Mouse (Mus musculus): ENCODE results near the gene Tap2. TPM values are rescaled to one million over a fixed set of nuclear protein-coding genes. Genes with fewer than 3 reads are reported as not detected.
A peak's percentile ranks its signal among the peaks of the same experiment; 100 is the strongest.

Tap2 gene
- total RNA-seq (2021): 1 to 10 TPM; 3.1 to 5.0 TPM
- long read RNA-seq, experiment 1, partial matches to known transcripts: 1 of 6 reads
- long read RNA-seq, experiment 1, other reads (novel, unspliced or antisense): 1 of 6 reads
- long read RNA-seq, experiment 2, transcript Tap2-201 (12 exons, 3,442 nt): major isoform, 6 of 7 reads
- long read RNA-seq, experiment 2, partial matches to known transcripts: 0 of 7 reads
- long read RNA-seq, experiment 2, other reads (novel, unspliced or antisense): 0 of 7 reads

DNA sequence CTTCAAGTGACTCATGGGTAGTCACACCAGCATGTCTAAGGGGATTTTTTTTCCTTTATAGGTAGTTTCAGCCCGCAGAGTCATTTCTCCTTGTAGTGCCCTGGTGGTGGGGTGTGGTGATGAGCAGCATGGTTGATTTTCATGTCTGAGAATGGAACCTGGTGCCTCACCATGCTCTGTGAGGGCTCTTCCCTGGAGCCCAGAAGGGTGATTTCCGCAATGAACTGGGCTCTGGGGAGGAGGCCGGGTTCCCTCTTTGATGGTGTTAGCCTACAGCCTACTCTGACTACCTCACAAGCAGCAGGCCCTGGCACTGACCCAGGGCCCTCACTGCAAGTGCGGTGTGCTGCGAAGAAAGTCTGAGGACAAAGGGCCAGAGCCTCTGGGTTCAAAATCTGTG, at the start of gene Tap2:
TSS of gene Tap2 (plus strand) at position 84 of the 400 bp plus-strand sequence.
- no peak for DNase-seq (ENCODE audit: low spot score in 2 of 2)
- intact Hi-C loops (cut with DNase I): no loop called here

DNA sequence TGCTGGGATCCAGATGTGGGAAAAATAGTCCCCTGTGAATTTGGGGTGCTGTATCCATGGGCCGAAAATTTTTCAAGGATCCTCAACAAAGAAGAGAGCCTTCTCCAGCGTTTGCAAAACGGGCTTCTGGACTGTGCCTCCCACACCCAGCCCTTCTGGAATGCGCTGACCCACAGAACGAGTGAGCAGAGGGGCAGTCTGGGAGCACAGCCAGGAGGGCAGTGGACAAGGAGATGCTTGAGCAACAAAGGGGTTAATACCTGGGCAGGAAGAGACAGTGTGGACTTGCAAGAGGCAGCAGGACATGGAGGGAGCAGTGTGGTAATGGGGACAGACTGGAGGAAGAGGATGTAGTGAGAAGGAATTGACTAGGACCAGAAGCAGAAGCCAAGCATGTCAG, 47.8 kb upstream of the Tap2 start:
- intact Hi-C loops (cut with DNase I): no loop called here

DNA sequence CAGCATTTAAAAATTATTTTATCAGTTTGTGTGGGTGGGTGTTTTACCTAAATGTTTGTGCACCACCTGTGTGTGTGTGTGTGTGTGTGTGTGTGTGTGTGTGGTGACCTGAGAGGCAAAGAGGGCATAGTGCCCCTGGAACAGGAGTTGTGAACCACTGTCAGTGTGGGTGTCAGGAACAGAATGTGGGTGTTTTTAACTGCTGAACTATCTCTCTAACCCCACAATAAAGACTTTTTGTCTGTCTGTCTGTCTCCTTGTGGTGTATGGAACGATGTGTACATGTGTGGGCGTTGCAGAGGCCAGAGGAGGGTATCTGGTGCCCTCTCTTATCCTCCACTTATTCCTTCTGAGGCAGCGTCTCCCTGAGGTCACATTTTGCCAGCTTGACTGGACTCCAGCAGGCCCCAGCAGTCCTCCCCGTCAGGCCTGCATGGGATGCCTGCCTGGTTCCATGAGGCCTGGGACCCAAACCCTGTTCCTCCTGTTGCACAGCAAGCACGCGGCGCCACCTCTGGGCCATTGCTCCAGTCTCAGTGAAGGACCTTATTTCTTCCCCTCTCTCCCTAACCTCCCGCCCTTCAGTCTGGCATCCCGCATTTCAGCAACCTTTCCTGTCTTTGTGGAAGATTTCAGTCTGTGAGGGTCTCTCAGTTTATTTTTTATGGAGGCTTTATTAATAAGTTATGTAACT, 39.0 kb upstream of the Tap2 start:
- peak in 1 of 2 experiments; percentile 21 for DNase-seq (ENCODE audit: low spot score in 2 of 2)
- intact Hi-C loops (cut with DNase I): no loop called here

More for the DNA sequence above, 47.8 kb upstream of the Tap2 start:
- DNase-seq (ENCODE audit: low spot score in 2 of 2): no peak

DNA sequence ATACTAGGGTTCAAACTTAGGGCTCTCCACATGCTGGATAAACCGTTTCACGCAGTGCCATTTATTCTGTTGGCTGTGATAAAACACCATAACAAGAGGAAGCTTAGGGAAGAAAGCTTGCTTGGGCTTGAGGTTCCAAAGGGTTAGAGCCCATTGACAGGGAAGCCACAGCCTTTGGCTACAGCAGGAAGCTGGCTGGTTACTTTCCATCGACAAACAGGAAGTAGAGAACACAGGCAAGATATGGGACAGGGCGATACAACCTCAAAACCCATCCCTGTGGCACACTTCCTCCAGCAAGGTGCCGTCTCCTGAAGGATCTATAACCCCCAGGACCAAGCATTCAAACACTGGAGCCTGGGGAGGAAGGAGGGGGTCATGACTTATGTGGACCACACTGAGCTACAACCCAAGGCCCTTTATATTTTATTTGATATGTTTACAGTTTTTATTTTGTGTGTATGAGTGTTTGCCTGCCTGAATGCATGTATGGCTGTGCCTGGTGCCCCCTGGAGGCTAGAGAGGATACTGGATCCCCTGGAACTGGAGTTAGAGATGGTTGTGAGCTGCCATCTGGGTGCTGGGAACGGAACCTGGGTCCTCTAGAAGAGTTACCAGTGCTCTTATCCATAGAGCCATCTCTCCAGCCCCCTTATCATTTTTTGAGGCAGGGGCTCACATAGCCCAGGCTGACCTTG, 38.1 kb upstream of the Tap2 start:
- intact Hi-C loops (cut with DNase I): no loop called here
- no peak for DNase-seq (ENCODE audit: low spot score in 2 of 2)

DNA sequence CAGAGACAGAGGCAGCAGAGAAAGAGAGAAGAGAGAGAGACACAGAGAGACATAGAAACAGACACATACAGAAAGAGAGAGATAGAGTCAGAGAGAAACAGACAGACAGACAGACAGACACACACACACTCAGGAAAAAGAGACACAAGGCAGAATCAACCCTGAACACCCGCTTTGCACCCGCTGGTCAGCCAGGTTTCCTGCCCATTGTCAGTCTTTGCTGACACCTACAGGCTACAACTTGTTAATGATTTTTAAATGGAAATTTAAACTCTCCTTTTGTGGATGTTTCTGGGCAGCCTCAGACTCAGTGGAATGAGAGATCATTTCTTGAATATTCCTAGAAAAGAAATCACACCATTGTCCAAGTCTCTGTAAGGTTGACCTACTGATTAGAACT, 34.0 kb upstream of the Tap2 start:
- DNase-seq (ENCODE audit: low spot score in 2 of 2): peak; percentile 38 to 48
- intact Hi-C loops (cut with DNase I): loop anchor here (1.0 to 2.0 kb wide), 2 partner anchors 68 to 91 kb away; no protein-coding TSS in a partner anchor

DNA sequence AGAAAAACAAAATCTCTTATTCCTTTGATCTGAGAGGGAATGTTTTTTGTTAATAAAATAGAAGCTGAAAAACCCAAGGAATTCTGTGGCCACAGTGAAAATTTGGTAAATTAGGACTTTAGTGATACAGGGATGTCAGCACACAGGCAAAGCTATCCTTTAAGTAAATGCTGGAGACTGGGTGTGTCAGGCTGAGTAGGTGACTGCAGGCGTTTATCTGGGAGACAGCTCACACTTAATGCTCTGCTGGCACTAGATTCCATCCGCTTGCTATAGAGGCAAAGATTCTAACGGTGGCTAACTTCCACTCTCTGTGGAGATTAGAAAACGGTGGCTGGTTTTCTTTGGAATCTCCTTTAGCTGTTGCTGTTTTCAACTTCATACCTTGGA, 32.8 kb upstream of the Tap2 start:
- no peak for DNase-seq (ENCODE audit: low spot score in 2 of 2)
- intact Hi-C loops (cut with DNase I): loop anchor here (2.0 to 10.0 kb wide), 4 partner anchors 34 to 242 kb away; no protein-coding TSS in a partner anchor

DNA sequence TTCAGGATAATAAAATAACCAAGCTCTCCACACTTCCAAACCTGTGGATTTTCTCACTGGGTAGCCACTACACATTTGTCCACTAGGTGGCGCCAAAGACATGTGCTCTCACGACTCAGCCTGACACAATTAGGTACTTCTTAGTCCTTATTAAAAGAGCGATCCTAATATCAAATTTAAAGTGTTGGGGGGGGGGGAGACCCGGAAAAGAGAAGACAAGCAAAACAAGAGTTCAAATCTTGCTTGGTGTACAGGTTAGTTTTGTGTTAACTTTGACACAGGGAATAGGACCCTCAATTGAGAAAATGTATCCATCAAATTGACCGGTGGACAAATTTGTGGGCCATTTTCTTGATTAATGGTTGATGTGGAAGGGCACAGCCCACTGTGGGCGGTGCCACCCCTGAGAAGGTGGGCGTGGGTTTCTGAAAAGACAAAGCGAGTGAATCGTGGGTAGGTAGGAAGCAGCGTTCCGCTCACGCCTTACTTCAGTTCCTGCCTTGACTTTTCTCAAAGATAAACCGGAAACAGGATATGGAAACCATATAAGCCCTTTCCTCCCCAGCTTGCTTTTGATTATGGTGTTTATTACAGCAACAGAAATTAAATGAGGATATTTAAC, 32.3 kb upstream of the Tap2 start:
- intact Hi-C loops (cut with DNase I): loop anchor here (2.0 to 10.0 kb wide), 4 partner anchors 34 to 241 kb away; no protein-coding TSS in a partner anchor
- peak; percentile 82 to 90 for DNase-seq (ENCODE audit: low spot score in 2 of 2)

DNA sequence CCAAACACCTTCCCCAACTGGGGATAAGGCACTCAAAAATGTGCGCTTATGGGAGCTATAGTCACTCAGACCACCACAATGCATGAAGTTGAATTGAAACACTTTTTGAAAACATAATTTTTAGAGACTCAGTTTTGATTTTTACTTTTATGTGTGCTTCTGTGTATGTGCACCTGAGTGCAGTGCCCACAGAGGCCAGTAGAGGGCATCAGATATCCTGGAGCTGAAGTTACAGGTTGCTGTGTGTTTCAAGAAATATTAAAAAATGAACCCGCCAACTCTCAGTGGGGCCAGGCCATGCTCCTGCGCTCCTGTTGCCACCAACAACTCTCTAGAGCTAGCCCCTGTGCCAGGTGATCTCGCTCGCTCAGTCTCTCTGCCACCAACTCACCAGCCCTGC, 30.8 kb upstream of the Tap2 start:
- intact Hi-C loops (cut with DNase I): loop anchor here (5.0 to 10.0 kb wide), 2 partner anchors 172 to 240 kb away; no protein-coding TSS in a partner anchor
- no peak for DNase-seq (ENCODE audit: low spot score in 2 of 2)

DNA sequence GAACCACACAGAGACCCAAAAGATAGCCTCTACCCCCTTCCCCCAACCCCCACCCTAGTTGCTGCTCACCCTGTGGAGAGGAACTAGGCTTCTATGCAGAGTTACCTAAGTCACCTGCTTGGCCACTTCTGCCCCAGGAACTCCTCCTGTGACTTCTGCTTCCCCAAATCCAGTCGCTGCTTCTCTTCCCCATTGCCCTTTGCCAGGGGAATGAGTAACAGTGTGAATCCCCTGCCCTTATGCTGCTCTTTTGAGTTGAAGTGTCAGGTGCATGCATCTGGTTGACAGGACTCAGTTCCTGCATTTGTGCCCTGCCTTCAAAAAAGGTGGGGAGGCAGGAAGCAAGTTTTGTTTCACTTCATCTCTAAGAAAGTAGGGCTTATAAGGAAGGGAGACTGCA, 29.3 kb upstream of the Tap2 start:
- intact Hi-C loops (cut with DNase I): loop anchor here (5.0 to 10.0 kb wide), 2 partner anchors 171 to 238 kb away; no protein-coding TSS in a partner anchor
- no peak for DNase-seq (ENCODE audit: low spot score in 2 of 2)

DNA sequence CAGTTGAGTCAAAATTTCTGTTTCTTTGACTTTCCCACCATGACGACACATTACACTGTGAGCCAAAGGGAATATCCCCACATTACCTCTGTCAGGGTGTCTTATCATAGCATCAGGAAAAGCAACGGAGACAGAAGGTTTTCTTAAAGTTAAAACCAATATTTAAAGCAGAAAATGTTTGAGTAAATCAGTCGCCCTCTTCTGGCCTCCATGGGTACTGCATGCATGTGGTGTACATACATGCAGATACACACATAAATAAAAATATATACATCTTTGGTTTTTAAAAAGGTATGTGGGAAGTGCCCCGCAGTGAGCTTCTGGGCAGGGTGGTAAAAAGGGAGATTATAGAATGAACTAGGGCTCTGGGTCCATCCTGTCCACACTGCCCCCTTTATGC, 26.1 kb upstream of the Tap2 start:
- no peak for DNase-seq (ENCODE audit: low spot score in 2 of 2)
- intact Hi-C loops (cut with DNase I): loop anchor here (10.0 kb wide), 1 partner anchor 168 kb away; no protein-coding TSS in a partner anchor

DNA sequence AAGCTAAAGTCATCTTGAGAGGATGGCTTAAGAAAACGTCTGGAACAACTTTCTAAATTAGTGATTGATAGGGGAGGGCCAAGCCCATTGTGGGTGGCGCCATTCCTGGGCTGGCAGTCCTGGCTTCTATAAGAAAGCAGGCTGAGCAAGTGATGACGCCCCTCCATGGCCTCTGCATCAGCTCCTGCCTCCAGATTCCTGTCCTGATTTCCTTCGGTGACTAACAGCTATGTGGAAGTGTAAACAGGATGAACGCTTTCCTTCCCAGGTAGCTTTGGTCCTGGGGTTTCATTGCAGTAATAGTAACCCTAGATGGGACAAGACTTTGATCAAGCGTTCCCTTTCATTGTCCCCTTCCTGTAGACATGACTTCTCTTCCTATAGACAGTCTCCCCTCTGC, 24.3 kb upstream of the Tap2 start:
- intact Hi-C loops (cut with DNase I): loop anchor here (10.0 kb wide), 1 partner anchor 166 kb away; no protein-coding TSS in a partner anchor
- no peak for DNase-seq (ENCODE audit: low spot score in 2 of 2)

DNA sequence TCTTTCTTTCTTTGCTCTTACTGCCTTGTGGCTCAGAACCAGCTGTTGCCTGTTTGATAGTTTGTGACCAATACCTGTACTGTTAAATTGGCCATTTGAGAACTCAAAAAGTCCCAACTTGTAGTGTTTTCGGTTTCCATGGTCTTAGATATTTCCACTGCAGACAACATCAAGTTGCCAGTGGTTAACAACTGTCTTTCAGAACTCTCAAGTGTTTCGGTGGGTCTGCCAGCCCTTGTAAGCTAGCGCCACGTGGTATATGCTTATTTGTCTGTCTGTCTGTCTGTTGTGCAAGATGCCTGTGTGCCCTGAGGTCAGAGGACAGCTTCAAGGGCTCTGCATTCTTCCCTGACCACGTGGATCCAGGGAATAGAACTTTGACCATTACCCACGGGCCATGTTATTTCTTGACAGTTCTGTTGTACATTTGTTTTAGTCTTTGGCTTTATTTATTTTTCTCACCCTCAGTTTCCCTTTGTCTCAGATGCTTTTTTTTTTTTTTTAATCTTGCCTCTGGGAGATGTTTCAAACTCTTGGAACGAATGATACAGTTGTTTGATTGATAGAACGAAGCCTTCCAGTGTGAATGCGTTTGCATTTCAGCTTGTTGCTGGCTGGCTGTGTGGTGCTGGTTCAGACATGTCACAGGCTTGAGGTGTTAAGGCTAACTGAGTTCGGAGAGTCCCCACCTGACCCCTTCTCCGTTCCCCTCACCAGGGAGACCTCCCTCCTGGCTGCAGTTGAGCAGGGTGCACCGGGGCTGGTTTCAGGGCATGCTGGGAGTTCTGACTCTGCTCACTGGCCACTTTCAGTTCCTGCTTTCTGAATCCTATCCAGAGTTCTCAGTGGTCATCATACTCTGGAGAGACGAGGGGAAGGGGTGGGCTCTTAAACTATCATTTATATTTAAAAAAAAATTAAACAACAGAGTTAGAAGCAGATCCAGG, 23.1 kb upstream of the Tap2 start:
- DNase-seq (ENCODE audit: low spot score in 2 of 2): no peak
- intact Hi-C loops (cut with DNase I): loop anchor here (10.0 kb wide), 1 partner anchor 165 kb away; no protein-coding TSS in a partner anchor

DNA sequence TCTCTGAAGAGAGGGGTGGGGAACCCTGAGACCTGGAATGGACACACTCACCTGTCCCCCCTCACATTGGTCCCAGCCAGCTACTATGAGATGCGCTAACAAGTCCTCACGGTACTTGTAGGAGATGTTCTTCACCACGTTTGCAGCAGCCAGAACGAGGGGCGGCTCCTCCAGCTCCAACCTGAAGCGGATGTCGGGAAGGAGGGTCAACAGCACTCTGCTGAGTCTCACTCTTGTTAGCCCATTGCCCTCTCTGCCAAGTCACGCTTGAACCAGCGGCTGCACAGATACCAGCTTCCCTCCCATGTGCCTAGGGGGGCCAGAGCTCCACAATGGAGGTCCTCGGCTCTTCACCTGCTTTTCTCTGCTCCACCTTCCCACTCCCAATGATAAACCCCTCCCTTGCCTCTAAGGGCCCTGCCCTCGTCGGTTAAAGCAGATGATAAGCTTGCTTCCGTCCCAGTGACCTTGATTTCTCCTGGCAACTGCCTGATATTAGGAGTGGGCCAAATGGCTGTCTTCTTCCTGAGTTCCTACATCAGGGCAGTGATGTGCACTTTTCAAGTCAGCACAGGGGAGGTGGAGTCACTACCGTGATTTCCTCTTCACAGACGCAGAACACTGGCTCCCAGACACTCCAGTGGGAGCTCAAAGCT, 19.6 kb upstream of the Tap2 start:
- no peak for DNase-seq (ENCODE audit: low spot score in 2 of 2)
- intact Hi-C loops (cut with DNase I): no loop called here

DNA sequence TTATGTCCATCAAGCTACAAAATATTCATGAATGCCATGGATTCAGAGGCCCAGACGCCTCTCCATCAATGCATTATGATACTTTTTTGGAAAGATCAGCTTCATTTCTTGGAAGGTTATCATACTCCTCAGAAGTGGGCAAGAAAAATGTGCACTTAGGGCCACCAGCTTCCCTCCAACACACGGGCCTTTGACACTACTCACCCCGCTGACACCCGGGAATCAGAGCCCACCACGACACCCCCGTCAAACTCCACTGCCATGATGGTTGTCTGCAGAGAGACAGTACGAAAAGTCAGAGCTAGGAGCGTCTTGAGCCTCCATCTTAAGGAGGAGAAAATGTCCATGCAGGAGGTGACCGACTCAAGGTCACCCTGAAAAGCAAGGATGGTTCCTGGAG, 17.8 kb upstream of the Tap2 start:
- intact Hi-C loops (cut with DNase I): no loop called here
- DNase-seq (ENCODE audit: low spot score in 2 of 2): no peak

DNA sequence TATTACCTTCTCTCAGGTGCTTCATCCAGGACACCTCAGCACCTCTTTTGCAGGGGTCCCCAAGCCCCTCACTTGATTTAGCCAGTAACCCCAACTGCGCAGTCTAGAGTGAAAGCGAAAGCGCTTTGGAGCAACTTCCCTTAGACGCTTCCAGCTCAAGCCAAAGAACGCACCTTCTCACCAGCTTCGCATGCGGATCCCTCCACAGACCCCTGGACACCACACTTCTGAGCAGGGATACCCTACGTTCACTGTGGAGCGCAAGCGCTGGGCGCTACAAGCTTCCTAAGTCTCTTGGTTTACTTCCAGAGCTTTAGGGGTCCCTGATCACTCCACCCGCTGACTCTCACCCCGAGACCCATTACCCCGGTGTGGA, 16.5 kb upstream of the Tap2 start:
- intact Hi-C loops (cut with DNase I): no loop called here
- no peak for DNase-seq (ENCODE audit: low spot score in 2 of 2)

DNA sequence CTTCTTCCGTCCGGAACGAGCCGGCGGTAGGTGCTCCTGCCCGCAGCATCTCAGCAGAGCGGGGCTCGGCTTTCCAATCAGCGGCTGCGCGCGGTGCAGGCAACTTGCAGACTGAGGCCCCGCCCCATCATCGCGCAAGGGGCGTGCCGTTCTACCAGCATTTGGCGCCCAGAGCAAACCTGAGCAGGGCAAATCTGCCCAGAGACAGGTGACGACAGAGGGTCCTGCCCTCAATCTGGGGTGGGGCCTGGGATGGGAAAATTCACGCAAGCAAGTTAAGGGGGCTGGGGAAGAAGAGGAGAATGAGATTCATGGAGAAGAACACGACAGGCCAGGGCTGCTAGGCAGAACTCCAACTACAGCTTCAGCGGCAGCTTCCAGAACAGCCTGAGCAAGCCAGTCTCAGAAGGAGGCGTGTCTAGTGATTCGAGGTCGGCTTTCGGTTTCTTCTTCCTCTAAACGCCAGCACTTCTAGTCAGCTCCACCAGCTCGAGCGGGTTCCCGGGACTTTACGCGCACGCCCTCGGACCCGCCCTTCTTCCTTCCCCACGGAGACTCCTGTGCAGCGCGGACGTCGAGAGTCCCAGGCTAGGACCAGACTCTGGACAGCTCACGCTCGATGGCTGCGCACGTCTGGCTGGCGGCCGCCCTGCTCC, 15.9 kb upstream of the Tap2 start, which contains the start of the genes Tap1 and Psmb9:
TSS of gene Tap1 (plus strand) at position 293 of the 656 bp plus-strand sequence.
TSS of gene Psmb9 (minus strand) at position 504 of the 656 bp plus-strand sequence.
- intact Hi-C loops (cut with DNase I): no loop called here
- peak; percentile 96 to 97 for DNase-seq (ENCODE audit: low spot score in 2 of 2)

DNA sequence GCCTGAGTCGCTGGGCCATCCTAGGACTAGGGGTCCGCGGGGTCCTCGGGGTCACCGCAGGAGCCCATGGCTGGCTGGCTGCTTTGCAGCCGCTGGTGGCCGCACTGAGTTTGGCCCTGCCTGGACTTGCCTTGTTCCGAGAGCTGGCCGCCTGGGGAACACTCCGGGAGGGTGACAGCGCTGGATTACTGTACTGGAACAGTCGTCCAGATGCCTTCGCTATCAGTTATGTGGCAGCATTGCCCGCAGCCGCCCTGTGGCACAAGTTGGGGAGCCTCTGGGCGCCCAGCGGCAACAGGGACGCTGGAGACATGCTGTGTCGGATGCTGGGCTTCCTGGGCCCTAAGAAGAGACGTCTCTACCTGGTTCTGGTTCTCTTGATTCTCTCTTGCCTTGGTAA, 15.3 kb upstream of the Tap2 start:
- intact Hi-C loops (cut with DNase I): no loop called here
- DNase-seq (ENCODE audit: low spot score in 2 of 2): no peak

Measured in left cerebral cortex, postnatal 14 days (tissue).